Mouse (Mus musculus) cerebellum, adult 2 months (tissue): ENCODE measurements around the gene Zfp57.

Experiments
- CTCF ChIP-seq: fragments of 200-500 bp; IDR thresholded peaks from 2 replicates; pipeline ENCODE4 v1.5.1; 2011; ENCODE audit warnings: low read depth, mild to moderate bottlenecking, control low read depth, low read length, moderate library complexity, borderline replicate concordance; ENCODE audit not compliant: insufficient read depth
- POLR2A ChIP-seq: fragments of 200-500 bp; IDR thresholded peaks from 2 replicates; pipeline ENCODE4 v1.6.1; 2011; ENCODE audit warnings: low read length, control low read depth, borderline replicate concordance; ENCODE audit not compliant: insufficient read depth

DNA sequence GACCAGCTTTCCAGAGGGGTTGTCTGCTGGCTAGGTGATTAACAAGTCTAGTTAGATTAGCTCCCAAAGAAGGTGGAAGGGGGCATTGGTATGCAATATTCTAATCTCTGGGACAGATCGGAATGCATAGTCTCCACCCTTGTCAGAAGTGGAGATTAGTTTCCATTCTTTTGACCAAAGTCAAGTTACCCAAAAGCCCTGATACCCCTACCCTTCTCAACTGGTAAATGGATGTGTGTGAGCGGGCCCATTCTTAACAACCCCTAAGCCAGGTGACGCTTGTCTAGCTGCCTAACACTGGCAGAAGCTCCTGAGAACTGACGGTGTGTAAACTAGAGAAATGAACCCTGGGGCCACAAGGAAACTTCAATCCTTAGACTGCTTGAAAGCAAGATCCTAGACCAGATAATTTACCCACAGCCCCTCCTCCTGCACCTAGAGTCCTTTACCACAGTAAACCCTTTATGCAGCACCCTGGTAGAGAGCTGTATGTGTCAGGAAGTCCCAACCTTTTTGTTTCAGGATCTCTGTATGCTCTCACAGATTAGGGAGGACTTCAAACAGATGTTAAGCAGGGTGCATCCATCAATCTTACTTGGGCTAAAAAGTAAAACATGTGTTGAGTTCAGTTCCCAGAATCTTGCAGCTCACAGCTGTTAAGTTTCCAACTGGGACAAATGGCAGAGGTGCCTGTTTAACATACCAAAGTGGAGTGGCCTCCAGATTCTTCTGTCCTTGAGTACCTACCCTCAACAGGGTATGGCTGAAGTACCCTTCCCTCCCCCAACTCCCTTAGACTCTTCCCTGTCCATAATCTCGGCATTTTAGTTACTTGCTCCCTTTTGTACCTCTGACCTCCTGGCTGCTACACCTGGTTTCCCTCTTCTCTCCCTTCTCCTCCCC is 18.5 kb upstream of the Zfp57 start:
- TF ChIP-seq POLR2A (no peak), CTCF (no peak)
